Mouse (Mus musculus): ENCODE results near the gene Opa3. TPM values are rescaled to one million over a fixed set of nuclear protein-coding genes. Genes with fewer than 3 reads are reported as not detected.

Opa3 gene
- polyA plus RNA-seq, 1 experiment = 15.7 TPM

- no peak for TF ChIP-seq GATA1 (IDR thresholded peaks at IDR 0.05; ENCODE audit: low read length)
Observed at GRCm38 (mm10) chr7:19304501-19305412, 76.6 kb downstream of the Opa3 start.

GRCm38 (mm10) chr7:19305413-19305735 is 77.2 kb downstream of the Opa3 start:
- TF ChIP-seq GATA1 (IDR thresholded peaks at IDR 0.05; ENCODE audit: low read length) = no peak

Other genes with a start within 250 kb of the Opa3 start
- not detected in 2 replicates for gene Nanos2, start 240.9 kb upstream of the Opa3 start, polyA plus RNA-seq (2012)
- 32.1 and 38.6 TPM in 2 replicates for gene Mypop, start 237.1 kb upstream of the Opa3 start, polyA plus RNA-seq (2012)
- gene Irf2bp1, start 224.3 kb upstream of the Opa3 start, polyA plus RNA-seq (2012) = 175 and 217 TPM in 2 replicates
- gene Foxa3, start 204.8 kb upstream of the Opa3 start, polyA plus RNA-seq (2012) = 0.04 TPM in 1 of 2 replicates, not detected in the other
- gene Sympk, start 204.0 kb upstream of the Opa3 start, polyA plus RNA-seq (2012) = 336 and 348 TPM in 2 replicates
- gene Rsph6a, start 173.6 kb upstream of the Opa3 start, polyA plus RNA-seq (2012) = 0.04 and 0.06 TPM in 2 replicates
- gene Dmwd, start 152.1 kb upstream of the Opa3 start, polyA plus RNA-seq (2012) = 170 and 197 TPM in 2 replicates
- 71.8 and 88.9 TPM in 2 replicates for gene Dmpk, start 144.5 kb upstream of the Opa3 start, polyA plus RNA-seq (2012)
- gene Six5, start 133.7 kb upstream of the Opa3 start, polyA plus RNA-seq (2012) = 20.3 and 21.4 TPM in 2 replicates
- gene Gm4969, start 110.0 kb upstream of the Opa3 start, polyA plus RNA-seq (2012) = not detected in 2 replicates
- gene Fbxo46, start 108.5 kb upstream of the Opa3 start, polyA plus RNA-seq (2012) = 26.5 and 28.7 TPM in 2 replicates
- gene Qpctl, start 79.0 kb upstream of the Opa3 start, polyA plus RNA-seq (2012) = 11.6 and 11.8 TPM in 2 replicates
- gene Snrpd2, start 78.6 kb upstream of the Opa3 start, polyA plus RNA-seq (2012) = 80.6 and 135 TPM in 2 replicates
- gene Gipr, start 62.2 kb upstream of the Opa3 start, polyA plus RNA-seq (2012) = 2.0 and 3.0 TPM in 2 replicates
- gene Eml2, start 51.9 kb upstream of the Opa3 start, polyA plus RNA-seq (2012) = 26.9 and 30.2 TPM in 2 replicates
- 0.11 and 0.17 TPM in 2 replicates for gene Gpr4, start 15.8 kb upstream of the Opa3 start, polyA plus RNA-seq (2012)
- gene Vasp, start 43.5 kb downstream of the Opa3 start, polyA plus RNA-seq (2012) = 588 and 783 TPM in 2 replicates
- not detected in 2 replicates for gene Ppm1n, start 51.7 kb downstream of the Opa3 start, polyA plus RNA-seq (2012)
- gene Rtn2, start 54.3 kb downstream of the Opa3 start, polyA plus RNA-seq (2012) = 0.65 and 0.72 TPM in 2 replicates
- gene Fosb, start 81.7 kb downstream of the Opa3 start, polyA plus RNA-seq (2012) = 0.52 and 0.54 TPM in 2 replicates
- gene Ercc1, start 116.4 kb downstream of the Opa3 start, polyA plus RNA-seq (2012) = 109 and 133 TPM in 2 replicates
- 68.3 and 117 TPM in 2 replicates for gene Cd3eap, start 131.1 kb downstream of the Opa3 start, polyA plus RNA-seq (2012)
- gene Ppp1r13l, start 131.4 kb downstream of the Opa3 start, polyA plus RNA-seq (2012) = 37.2 and 45.4 TPM in 2 replicates
- gene Ercc2, start 153.7 kb downstream of the Opa3 start, polyA plus RNA-seq (2012) = 59.8 and 60.3 TPM in 2 replicates
- gene Klc3, start 175.8 kb downstream of the Opa3 start, polyA plus RNA-seq (2012) = 0.23 and 0.25 TPM in 2 replicates
- gene Ckm, start 176.4 kb downstream of the Opa3 start, polyA plus RNA-seq (2012) = not detected in 2 replicates
- 45.0 and 67.8 TPM in 2 replicates for gene Mark4, start 230.5 kb downstream of the Opa3 start, polyA plus RNA-seq (2012)
- gene Exoc3l2, start 235.0 kb downstream of the Opa3 start, polyA plus RNA-seq (2012) = 0.08 TPM in 2 replicates